Mouse (Mus musculus): ENCODE results near the gene Cyp46a1.

DNA sequence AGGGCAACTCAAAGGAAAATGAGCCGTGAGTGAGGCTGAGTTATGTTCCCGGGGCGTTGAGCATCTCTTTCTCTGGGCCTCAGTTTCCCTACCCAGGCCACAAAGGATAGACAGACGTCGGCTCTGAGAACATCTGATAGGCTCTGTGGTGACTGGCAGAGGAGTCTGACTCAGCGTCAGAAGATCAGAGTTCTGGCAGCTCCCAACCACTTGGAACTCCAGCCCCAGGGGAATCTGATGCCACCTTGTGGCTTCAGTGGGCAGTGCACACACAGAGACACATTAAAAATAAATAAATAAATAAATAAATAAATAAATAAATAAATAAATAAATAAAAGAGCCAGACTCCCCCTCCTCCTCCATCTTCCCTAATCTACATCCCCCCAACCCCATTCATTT lies 37.1 kb upstream of the Cyp46a1 start:
- no peak for TF ChIP-seq TAL1 (IDR thresholded peaks at IDR 0.05; ENCODE audit: low read length)
- TF ChIP-seq ZKSCAN1 (IDR thresholded peaks at IDR 0.05; ENCODE audit: low read depth, low read length): no peak
- TF ChIP-seq EP300 (IDR thresholded peaks at IDR 0.05; ENCODE audit: low read depth in 1 of 2, low read length in 2 of 2): no peak
- peak; percentile 2; the same call in 1 of the 2 replicates for TF ChIP-seq RAD21 (IDR thresholded peaks at IDR 0.05; ENCODE audit: low read depth, low read length)
- no peak for TF ChIP-seq MAX (IDR thresholded peaks at IDR 0.05; ENCODE audit: low read length)
- no peak for TF ChIP-seq ZC3H11A (IDR thresholded peaks at IDR 0.05; ENCODE audit: low read depth, low read length)
- TF ChIP-seq POLR2AphosphoS2 (IDR thresholded peaks at IDR 0.05; ENCODE audit: low read length): no peak
- TF ChIP-seq USF1 (IDR thresholded peaks at IDR 0.05; ENCODE audit: low read depth, low read length): no peak
- no peak for TF ChIP-seq CHD2 (IDR thresholded peaks at IDR 0.05; ENCODE audit: low read length)

All from MEL (cell line).